Mouse (Mus musculus): ENCODE measurements around the gene Bcl9.

DNA sequence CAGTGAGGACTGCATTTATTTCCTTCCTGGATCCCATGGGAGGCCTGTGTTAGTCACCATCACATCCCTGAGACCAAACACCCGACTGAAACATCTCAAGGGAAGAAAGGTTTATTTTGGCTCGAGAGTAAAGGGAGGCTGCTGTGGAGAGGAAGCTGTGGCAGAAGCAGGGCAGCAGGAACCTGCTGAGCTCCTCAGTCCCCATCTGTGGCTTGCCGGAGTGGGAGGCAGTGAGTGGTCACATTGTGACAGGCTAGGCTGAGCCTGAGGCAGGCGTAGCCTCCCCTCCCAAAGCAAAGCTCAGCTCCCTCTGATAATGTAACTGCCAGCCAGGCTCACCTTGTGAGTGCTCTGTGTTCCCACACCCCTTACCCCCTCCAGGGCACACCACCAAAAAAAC is 130.6 kb downstream of the Bcl9 start:
- TF ChIP-seq CTCF (IDR thresholded peaks at IDR 0.05; ENCODE audit: low read depth, low read length): no peak
- no peak for TF ChIP-seq TAL1 (conservative IDR thresholded peaks at IDR 0.05; ENCODE audit: low read depth, low read length)
- TF ChIP-seq POLR2AphosphoS5 (IDR thresholded peaks at IDR 0.05; ENCODE audit: insufficient replicate concordance, low read depth, low read length): no peak
- TF ChIP-seq GATA1 (IDR thresholded peaks at IDR 0.05; ENCODE audit: borderline replicate concordance, low read length): no peak
- TF ChIP-seq GATA2 (IDR thresholded peaks at IDR 0.05; ENCODE audit: borderline replicate concordance, low read depth, low read length): no peak
